Mouse (Mus musculus) liver, adult 2 months (tissue): ENCODE results near the gene Eif4a1.

ENCODE experiments used
- CTCF ChIP-seq: fragments of 200-500 bp; IDR thresholded peaks from 2 replicates; pipeline ENCODE4 v1.5.1; 2011; ENCODE audit warnings: low read depth, low read length, control low read depth
- POLR2A ChIP-seq: fragments of 200-500 bp; IDR thresholded peaks from 2 replicates; pipeline ENCODE4 v1.6.1; 2011; ENCODE audit warnings: low read length, control low read depth; ENCODE audit not compliant: insufficient read depth; ENCODE audit errors: extremely low read depth

DNA sequence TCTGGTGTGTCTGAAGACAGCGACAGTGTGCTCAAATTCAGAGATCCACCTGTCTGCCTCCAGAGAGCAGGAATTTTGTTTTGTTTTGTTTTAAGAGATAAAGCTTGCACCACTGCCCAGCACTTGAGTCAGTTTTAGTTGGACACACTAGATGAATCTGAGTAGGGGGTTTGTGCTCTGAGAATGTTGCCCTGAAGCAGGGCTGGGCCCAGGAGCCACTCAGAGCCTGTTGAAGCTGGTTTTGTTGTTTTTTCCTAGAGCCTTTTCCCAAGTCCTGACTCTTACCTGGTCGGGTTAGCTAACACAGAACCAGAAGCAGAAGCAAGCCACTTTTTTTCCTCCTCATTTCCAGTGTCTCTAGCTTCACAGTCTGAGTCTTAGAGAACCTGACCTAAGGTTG, 38.9 kb upstream of the Eif4a1 start:
- TF ChIP-seq POLR2A (no peak), CTCF (no peak)
